Mouse (Mus musculus) splenic B cell, adult 2 months (primary cell): ENCODE measurements at regions not wholly inside any gene's neighbourhood (a gene's known extent, or its start where the extent isn't known, plus 50 kb on each side); places are given as distances from the start of the nearest gene placed in this dataset.

Source experiments
- DNase-seq: peaks from one replicate; pipeline ENCODE4 v3.0.0-alpha.2; 2011; ENCODE audit warnings: low read depth, low spot score
- H3K27me3 ChIP-seq: 2 replicates; pipeline ENCODE4 v1.6.1; 2012; ENCODE audit warnings: mild to moderate bottlenecking, low read length, moderate library complexity, mixed read lengths; ENCODE audit not compliant: control insufficient read depth, poor library complexity, insufficient read depth, severe bottlenecking
- H3K36me3 ChIP-seq: 2 replicates; pipeline ENCODE4 v1.6.1; 2012; ENCODE audit warnings: mild to moderate bottlenecking, low read length, moderate library complexity, mixed read lengths; ENCODE audit not compliant: control insufficient read depth, poor library complexity, insufficient read depth, severe bottlenecking

- Histone ChIP-seq H3K36me3 (no peaks in the 10 kb centered on the region), H3K27me3 (no peaks in the 10 kb centered on the region)
- no peak for DNase-seq
Observed at GRCm38 (mm10) chr12:12715528-12715927, 226.2 kb downstream of the Mycn start.

DNA sequence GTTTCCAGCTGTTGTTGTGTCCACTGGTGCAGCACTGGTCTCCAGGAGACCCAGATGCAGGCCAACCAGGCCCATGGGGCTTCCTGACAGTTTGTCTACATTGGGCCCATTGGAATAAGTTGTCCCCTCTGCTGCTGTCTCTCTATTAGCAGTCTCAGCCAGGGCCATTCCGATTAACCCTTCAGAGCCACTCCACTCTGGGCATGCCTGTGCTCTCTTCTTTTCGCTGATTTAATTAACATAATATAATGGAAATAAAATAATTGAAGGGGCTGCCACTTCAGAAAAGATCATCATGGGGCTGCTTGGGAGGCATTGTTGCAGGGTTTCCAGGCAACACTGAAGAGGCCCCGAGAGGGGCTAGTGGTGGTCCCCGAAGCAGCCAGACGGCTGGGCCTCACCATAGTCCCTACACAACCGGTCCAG lies 231.5 kb downstream of the Mycn start:
- no peaks in the 10 kb centered on the region for H3K36me3 ChIP-seq
- no peaks in the 10 kb centered on the region for H3K27me3 ChIP-seq
- no peak for DNase-seq

GRCm38 (mm10) chr12:12708954-12709523 lies 232.7 kb downstream of the Mycn start:
- no peaks in the 10 kb centered on the region for H3K36me3 ChIP-seq
- DNase-seq: no peak
- no peaks in the 10 kb centered on the region for H3K27me3 ChIP-seq

DNA sequence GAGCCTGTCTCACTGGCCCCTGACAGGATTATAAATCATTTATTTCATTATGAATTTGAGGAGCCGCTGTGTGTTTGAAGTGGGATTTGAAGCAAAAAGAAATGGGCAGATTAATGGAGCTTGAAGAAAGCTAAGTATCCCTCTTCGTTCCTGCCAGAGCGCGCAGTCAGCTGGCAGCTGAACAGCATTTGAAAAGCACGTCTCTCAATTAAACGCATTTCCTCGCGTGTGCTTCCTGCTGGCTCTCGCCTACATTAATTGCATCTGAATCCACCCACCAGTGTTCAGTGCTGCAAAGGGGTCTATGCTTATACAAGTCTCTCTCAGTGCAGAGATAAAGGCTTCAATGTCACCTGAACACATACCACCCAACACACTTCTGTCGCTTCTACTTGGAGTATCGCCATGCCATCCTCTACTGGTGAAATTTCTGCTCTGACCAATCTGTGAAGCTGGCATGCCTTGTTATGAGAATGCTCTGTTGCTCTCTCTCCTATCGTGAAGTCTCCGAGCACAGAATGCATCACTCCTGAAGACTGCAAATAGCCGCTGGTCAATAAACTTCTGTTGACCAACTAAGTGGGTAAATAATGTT lies 235.3 kb downstream of the Mycn start:
- DNase-seq: no peak
- H3K36me3 ChIP-seq: no peaks in the 10 kb centered on the region
- H3K27me3 ChIP-seq: no peaks in the 10 kb centered on the region

GRCm38 (mm10) chr12:12701735-12702134 lies 240.0 kb downstream of the Mycn start:
- no peak for DNase-seq
- H3K27me3 ChIP-seq: no peaks in the 10 kb centered on the region
- no peaks in the 10 kb centered on the region for H3K36me3 ChIP-seq

DNA sequence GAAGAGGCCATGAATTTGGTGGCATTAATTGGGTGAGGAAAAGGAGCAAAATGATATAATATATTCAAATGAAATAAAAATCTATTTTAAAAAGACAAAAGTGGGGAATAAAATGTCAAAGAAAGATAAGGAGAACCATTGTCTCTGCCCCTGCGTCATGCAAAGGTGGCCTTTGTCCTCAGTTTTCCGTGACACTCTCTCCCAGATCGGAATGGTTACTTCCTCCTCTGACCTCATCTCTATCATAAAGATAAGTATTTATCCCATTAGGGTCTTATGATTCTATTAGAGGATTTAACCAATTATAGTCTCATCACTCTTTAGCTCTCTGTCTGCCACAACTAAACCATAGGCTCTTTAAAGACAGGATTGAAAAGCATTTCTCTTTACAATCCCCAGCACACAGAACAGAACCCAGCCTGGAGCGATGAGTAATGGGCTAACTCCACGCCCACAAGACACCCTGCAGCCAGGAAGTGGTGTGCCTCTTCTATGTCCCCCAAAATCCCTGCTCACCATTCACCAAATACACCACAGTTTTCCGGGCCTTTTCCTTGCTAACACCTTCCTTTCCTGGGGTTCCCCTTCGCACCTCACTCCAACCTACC lies 240.6 kb downstream of the Mycn start:
- no peak for DNase-seq
- Histone ChIP-seq H3K27me3 (no peaks in the 10 kb centered on the region), H3K36me3 (no peaks in the 10 kb centered on the region)

- Histone ChIP-seq H3K27me3 (no peaks in the 10 kb centered on the region), H3K36me3 (no peaks in the 10 kb centered on the region)
- no peak for DNase-seq
Observed at GRCm38 (mm10) chr12:12693838-12694777, 247.6 kb downstream of the Mycn start.

GRCm38 (mm10) chr12:12687376-12687775 lies 254.3 kb downstream of the Mycn start:
- no peaks in the 10 kb centered on the region for H3K27me3 ChIP-seq

DNA sequence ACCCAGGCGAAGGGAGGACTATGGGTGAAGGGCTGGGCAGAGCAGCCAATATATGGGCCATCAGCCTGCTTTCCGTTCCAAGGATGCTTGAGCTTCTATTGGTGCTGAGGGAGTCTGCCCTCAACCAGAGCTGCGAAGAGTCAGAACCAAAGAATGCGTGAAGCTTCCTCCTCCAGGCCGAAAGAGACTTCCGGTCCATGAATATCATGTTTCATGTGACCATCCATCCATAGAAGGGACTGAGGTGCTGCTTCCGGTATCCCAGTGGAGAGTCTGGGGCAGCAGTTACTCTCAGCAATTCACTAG lies 256.5 kb downstream of the Mycn start:
- Histone ChIP-seq H3K36me3 (no peaks in the 10 kb centered on the region), H3K27me3 (no peaks in the 10 kb centered on the region)
- DNase-seq: no peak

More at GRCm38 (mm10) chr12:12687376-12687775, 254.3 kb downstream of the Mycn start:
- no peaks in the 10 kb centered on the region for H3K36me3 ChIP-seq
- DNase-seq: no peak

- no peak for DNase-seq
- H3K27me3 ChIP-seq: no peaks in the 10 kb centered on the region
- no peaks in the 10 kb centered on the region for H3K36me3 ChIP-seq
Observed at GRCm38 (mm10) chr12:12684481-12685216, 257.1 kb downstream of the Mycn start.

DNA sequence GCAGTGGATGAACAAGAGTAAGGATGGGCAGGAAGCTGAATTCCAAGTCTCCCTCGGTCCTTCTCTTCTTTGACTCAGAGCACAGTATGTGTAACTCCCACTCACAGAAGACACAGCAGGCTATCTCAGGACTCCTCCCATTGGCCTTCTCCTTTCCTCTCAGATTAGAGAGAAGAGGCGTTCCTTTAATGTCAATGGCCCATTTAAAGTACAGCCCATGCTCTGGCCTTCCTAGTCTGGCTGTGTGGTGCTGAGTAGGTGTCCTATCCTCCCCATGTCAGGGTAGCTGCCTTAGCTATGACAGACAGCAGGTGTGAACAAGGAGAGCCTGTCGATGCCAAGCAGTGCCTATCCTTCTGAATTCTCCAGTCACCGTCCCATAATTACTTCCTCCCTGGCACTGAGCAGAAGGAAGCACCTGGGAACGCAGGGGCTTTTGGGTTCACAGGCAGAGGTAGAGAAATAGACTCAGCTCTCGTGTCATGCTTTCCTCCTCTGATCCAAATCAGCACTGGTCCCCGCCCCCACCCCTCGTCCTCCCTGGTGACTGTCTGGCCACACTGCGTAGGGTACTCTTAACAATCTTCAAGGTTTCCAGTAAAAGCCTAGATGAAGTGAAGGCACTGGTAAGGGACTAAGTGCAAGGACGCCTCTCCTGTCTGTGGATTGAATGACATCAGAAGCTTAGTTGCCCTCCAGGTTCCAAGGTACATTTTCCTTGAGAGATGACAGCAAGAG lies 257.8 kb downstream of the Mycn start:
- DNase-seq: no peak
- Histone ChIP-seq H3K36me3 (no peaks in the 10 kb centered on the region), H3K27me3 (no peaks in the 10 kb centered on the region)

DNA sequence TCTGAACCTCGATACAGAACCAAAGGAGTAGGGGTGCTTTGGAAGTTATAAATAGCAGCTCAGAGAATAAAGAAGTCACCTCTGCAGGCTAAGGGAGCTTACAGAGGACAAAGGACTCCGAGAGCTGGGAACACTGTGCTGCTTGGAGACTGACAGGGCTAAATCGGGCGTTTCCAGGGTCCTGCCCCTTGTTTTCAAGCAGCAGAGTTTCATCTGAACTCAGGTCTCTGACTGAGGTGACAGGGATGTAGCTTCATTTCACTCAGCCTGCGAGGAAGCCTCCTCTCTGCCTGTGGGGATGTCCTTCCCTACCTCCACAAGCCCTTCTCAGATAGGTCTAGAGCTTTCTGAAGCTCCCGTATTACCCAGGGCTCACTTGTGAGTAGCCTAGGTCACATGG lies 260.6 kb downstream of the Mycn start:
- H3K27me3 ChIP-seq: no peaks in the 10 kb centered on the region
- H3K36me3 ChIP-seq: no peaks in the 10 kb centered on the region
- no peak for DNase-seq

DNA sequence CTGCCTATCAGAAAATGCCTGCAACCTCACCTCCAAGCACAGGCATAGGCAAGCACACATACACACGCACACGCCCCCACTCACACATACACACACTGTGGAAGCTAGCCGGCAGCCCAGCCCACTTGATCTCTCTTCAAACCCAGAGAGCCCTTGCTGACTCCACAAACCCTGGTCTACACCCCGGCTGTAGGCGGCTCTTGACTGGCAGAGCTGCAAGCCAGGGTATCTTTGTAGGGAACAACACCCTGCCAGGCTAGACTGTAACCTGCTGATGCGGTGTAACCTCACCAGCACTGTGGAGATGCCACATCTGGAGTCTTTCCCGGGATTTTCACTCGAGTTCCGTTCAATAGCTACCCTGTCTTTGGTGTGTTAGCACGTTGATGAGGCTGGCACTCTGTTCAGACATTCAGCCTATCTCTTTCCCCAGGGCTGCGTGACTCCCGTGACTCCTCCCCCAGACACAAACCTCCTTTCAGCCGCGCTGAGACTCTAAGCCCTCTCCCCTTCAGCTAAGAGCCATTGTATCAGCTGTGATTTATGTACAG lies 261.3 kb downstream of the Mycn start:
- Histone ChIP-seq H3K36me3 (no peaks in the 10 kb centered on the region), H3K27me3 (no peaks in the 10 kb centered on the region)
- no peak for DNase-seq

DNA sequence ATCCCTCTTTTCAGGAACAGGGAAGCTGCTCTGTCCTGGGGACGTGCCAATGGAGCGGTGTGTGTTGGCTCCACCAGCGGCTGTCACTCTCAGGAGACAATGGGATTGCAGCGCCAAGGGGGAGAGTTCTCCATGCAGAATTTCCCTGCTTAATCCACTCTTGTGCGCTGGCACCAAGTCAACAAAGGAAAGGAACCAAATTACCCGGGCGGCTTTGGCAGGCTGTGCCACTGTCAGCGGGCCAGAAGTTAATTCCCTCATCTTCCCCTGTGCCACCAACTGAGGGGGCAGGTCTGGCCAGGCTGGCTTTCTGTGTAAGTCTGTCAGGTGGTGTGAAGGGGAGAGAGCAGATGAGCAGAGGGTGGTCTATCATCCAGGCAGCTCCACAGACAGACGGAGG lies 265.0 kb downstream of the Mycn start:
- DNase-seq: no peak
- H3K36me3 ChIP-seq: no peaks in the 10 kb centered on the region
- H3K27me3 ChIP-seq: no peaks in the 10 kb centered on the region
